Mouse (Mus musculus) C2C12 (cell line): ENCODE data around the gene Sae1.
"Not testable (repeated sequence)": the region's sequence is repeated elsewhere in the genome, so short reads cannot be mapped to it uniquely, and the experiment has no call there.

ENCODE experiments used
- CTCF ChIP-seq: IDR thresholded peaks from one replicate; pipeline ENCODE4 v1.5.1; 2011; ENCODE audit not compliant: control insufficient read depth, insufficient read depth, insufficient read length
- MYOD1 ChIP-seq: IDR thresholded peaks from one replicate; pipeline ENCODE4 v1.6.1; 2011; ENCODE audit warnings: low read depth; ENCODE audit not compliant: control insufficient read depth, insufficient read length
- USF1 ChIP-seq: IDR thresholded peaks from one replicate; pipeline ENCODE4 v1.6.1; 2011; ENCODE audit warnings: low read depth, mild to moderate bottlenecking, control low read depth, moderate library complexity

GRCm38 (mm10) chr7:16389942-16390341, 2.3 kb upstream of the Sae1 start:
- TF ChIP-seq CTCF, MYOD1, USF1: not testable (repeated sequence)
